Comparison of ENCODE assay signal across 11 mouse cellular contexts in genomic region chr7:136220245-136221167, GRCm38 (mm10).
DNase-seq lines count a peak whose midpoint lies in the region; ATAC-seq and TF ChIP-seq lines count a peak whose summit lies in the region.
"Had no signal": no experiment of that assay in that cellular context is flagged by ENCODE, and none has a peak within 500 bp of the region (broad histone marks: within the 10 kb centered on the region; RNA-seq: fewer than 3 reads in every experiment).

No protein-coding gene starts in this region.

- peak overlapping the region; percentile 42; the same call in 1 of the 2 replicates for H3K27ac ChIP-seq in kidney, postnatal 0 days
- H3K27ac ChIP-seq in forebrain, embryonic 15.5 days (replicated peaks): peak overlapping the region; percentile 59
- peak overlapping the region; percentile 47; the same call in 1 of the 2 replicates for H3K27ac ChIP-seq in limb, embryonic 12.5 days
- H3K27ac ChIP-seq: heart, embryonic 13.5 days had no signal

- H3K9me3 ChIP-seq in kidney, postnatal 0 days (replicated peaks; ENCODE audit: low read length): no peaks in the 10 kb centered on the region
- H3K9me3 ChIP-seq in forebrain, embryonic 15.5 days: no peaks in the 10 kb centered on the region
- no peaks in the 10 kb centered on the region for H3K9me3 ChIP-seq in limb, embryonic 12.5 days
- H3K9me3 ChIP-seq: heart, embryonic 13.5 days had no signal

- ATAC-seq in kidney, postnatal 0 days (replicated peaks; ENCODE audit: low FRiP score, low read depth): peak; percentile 33; the same call in 1 of the 2 replicates
- peak; percentile 61; the same call in 1 of the 2 replicates for ATAC-seq in forebrain, embryonic 15.5 days (replicated peaks)
- no peak for ATAC-seq in limb, embryonic 12.5 days (ENCODE audit: insufficient number of reproducible peaks, insufficient read depth, low FRiP score, low TSS enrichment, low read depth)

- H3K27me3 ChIP-seq in kidney, postnatal 0 days (ENCODE audit: insufficient read depth, low read length): no peaks in the 10 kb centered on the region
- peaks cover 16% of the 10 kb centered on the region; the same call in 1 of the 2 replicates for H3K27me3 ChIP-seq in forebrain, embryonic 15.5 days
- H3K27me3 ChIP-seq in limb, embryonic 12.5 days: peaks cover 17% of the 10 kb centered on the region

- peaks cover 12% of the 10 kb centered on the region for H3K4me1 ChIP-seq in kidney, postnatal 0 days (replicated peaks; ENCODE audit: insufficient read depth, low read length)
- peaks cover 17% of the 10 kb centered on the region for H3K4me1 ChIP-seq in forebrain, embryonic 15.5 days
- peaks cover 44% of the 10 kb centered on the region for H3K4me1 ChIP-seq in limb, embryonic 12.5 days (replicated peaks)

- DNase-seq in kidney, postnatal 0 days (ENCODE audit: low spot score): peak; percentile 73
- no peak for DNase-seq in kidney, postnatal 10 days
- DNase-seq in retina, postnatal 1 day: peak; percentile 63
- no peak for DNase-seq in testis, postnatal 14 days (ENCODE audit: low spot score)
- DNase-seq in lung, postnatal 25 days (ENCODE audit: low spot score): no peak
- no peak for DNase-seq in thymus, postnatal 36 days
- DNase-seq: cerebellum, adult 9-11 months; kidney, adult 8-10 months had no signal

- WGBS in kidney, postnatal 0 days: 27% methylated on average over 5 of the region's 5 CpGs
- 5% methylated on average over 5 of the region's 5 CpGs for WGBS in forebrain, embryonic 15.5 days
- 38% methylated on average over 5 of the region's 5 CpGs for WGBS in limb, embryonic 12.5 days

- H3K9ac ChIP-seq in kidney, postnatal 0 days (ENCODE audit: low read depth, low read length): no peak overlapping the region
- no peak overlapping the region for H3K9ac ChIP-seq in forebrain, embryonic 15.5 days (replicated peaks)
- H3K9ac ChIP-seq in limb, embryonic 12.5 days (replicated peaks): no peak overlapping the region
- H3K9ac ChIP-seq: heart, embryonic 13.5 days had no signal

- no peak for TF ChIP-seq CTCF in kidney, postnatal 0 days (IDR thresholded peaks at IDR 0.05; ENCODE audit: low read depth)

- no peak overlapping the region for H3K4me3 ChIP-seq in kidney, postnatal 0 days (replicated peaks; ENCODE audit: low read depth, low read length)
- H3K4me3 ChIP-seq in forebrain, embryonic 15.5 days: no peak overlapping the region
- no peak overlapping the region for H3K4me3 ChIP-seq in limb, embryonic 12.5 days (replicated peaks)
- H3K4me3 ChIP-seq: heart, embryonic 13.5 days had no signal

- no peak overlapping the region for H3K4me2 ChIP-seq in kidney, postnatal 0 days (ENCODE audit: low read length)
- H3K4me2 ChIP-seq in forebrain, embryonic 15.5 days (replicated peaks): no peak overlapping the region
- no peak overlapping the region for H3K4me2 ChIP-seq in limb, embryonic 12.5 days
- H3K4me2 ChIP-seq: heart, embryonic 13.5 days had no signal

- no peaks in the 10 kb centered on the region for H3K36me3 ChIP-seq in kidney, postnatal 0 days (ENCODE audit: insufficient read depth, low read length)
- no peaks in the 10 kb centered on the region for H3K36me3 ChIP-seq in forebrain, embryonic 15.5 days
- no peaks in the 10 kb centered on the region for H3K36me3 ChIP-seq in limb, embryonic 12.5 days
- H3K36me3 ChIP-seq: heart, embryonic 13.5 days had no signal

Comparison
In these comparisons a context has a peak if more than half of its experiments do, and no peak if none do; other contexts are left out.
1. DNase-seq: peak in kidney, postnatal 0 days (single experiment) and retina, postnatal 1 day (single experiment); none in kidney, postnatal 10 days (single experiment), testis, postnatal 14 days (single experiment), lung, postnatal 25 days (single experiment) and thymus, postnatal 36 days (0 of 2).
2. Peak in every context shown above with its lines, with median percentiles within 50 percentile points of each other: H3K27ac ChIP-seq.